Mouse (Mus musculus): ENCODE measurements around the gene Mroh8.
"Not testable (repeated sequence)": the region's sequence is repeated elsewhere in the genome, so short reads cannot be mapped to it uniquely, and the experiment has no call there.

The Mroh8 gene

GRCm38 (mm10) chr2:157292093-157292492 lies 12.7 kb upstream of the Mroh8 start:
- peak; percentile 70 for DNase-seq (ENCODE audit: low read depth, low spot score)

DNA sequence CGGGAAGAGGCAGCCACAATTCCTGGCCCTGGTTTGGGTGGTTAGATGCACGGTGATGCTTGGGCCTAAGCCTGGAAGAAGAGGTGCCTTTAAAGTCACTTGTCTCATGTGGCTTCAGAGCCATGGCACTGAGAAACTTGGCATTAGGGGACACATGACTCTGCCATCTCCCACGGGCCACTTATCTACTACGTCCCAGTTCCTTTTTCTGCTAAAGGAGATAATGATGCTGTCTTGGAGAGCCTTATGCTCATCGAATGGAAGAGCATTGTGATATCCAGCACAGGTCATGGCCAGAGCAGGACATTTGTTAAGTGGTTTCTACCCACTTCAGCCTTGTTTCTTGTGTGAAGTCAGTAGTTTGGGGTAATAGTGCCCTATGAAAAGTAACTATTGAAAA lies 9.6 kb upstream of the Mroh8 start:
- no peak for DNase-seq (ENCODE audit: low read depth, low spot score)

DNA sequence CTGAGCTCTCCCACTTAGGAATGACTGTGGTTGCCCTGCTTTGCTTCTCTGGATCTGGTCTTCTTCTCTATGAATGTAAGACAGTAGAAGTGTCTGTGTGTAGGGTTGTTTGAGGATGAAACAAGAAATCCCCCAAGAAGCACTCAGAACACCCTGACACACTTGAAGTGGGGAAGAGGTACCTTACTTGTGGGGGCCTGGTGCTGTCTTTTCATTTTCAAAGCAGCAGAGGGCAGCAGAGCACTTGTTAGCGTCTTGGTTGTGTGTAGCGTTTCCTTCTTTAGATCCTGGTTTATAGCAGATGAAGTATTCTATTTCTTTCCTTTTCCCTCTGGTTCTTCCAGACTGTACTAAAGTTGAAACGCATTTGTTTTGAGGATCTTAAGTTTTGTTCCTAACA lies 8.2 kb upstream of the Mroh8 start:
- peak; percentile 57 for DNase-seq (ENCODE audit: low read depth, low spot score)

- DNase-seq (ENCODE audit: low read depth, low spot score), result no peak
These were observed 4.0 kb upstream of the Mroh8 start for GRCm38 (mm10) chr2:157283321-157283720.

- peak; percentile 95 for DNase-seq (ENCODE audit: low read depth, low spot score)
These were observed 483 bp downstream of the Mroh8 start, which contains the start of gene Rpn2 for GRCm38 (mm10) chr2:157278717-157279415. Gene Rpn2 (plus strand): TSS chr2:157279017.

DNA sequence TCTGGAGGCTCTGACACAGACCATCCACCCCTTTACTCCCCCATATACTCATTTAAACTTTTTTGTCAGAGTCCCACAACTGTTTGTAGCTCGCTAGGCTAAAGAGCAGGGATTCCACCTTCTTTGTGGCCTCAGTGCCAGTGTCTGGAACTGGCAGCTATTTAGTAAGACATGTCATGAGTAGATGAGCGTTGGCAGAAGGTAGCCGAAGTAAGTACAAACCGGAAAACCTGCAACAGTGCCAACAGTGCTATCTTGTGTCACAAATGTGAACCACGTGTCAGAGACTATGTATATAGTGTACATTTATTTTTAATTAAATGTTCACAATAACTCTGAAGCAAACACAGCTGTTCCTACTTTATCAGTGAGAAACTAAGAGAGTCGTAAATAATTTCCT lies 15.5 kb downstream of the Mroh8 start:
- no peak for DNase-seq (ENCODE audit: low read depth, low spot score)

GRCm38 (mm10) chr2:157263101-157263500 lies 16.2 kb downstream of the Mroh8 start:
- DNase-seq (ENCODE audit: low read depth, low spot score), result no peak

- DNase-seq (ENCODE audit: low read depth, low spot score), result no peak
These were observed 16.8 kb downstream of the Mroh8 start for GRCm38 (mm10) chr2:157262506-157262905.

DNA sequence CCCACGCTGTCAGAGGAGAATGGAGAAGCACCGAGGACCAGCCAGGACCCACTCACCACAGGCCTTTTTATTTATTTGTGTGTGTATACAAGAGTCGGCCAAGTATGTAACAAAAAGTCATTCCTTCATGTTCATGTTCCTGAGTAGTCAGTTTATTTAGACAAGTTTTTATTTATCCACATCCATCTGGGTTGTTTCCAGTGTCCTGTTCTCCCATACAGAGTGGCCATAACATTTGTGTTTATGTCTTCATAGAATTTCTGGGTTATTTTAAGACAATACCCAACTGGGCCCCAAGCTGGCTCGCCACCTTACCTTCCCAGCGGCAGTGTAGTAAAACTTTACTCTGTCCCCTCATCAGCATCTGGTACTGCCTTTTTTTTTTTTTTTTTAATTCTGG lies 17.4 kb downstream of the Mroh8 start:
- no peak for DNase-seq (ENCODE audit: low read depth, low spot score)

GRCm38 (mm10) chr2:157259720-157260119 lies 19.6 kb downstream of the Mroh8 start:
- peak; percentile 49 for DNase-seq (ENCODE audit: low read depth, low spot score)

GRCm38 (mm10) chr2:157248111-157248510 lies 31.2 kb downstream of the Mroh8 start:
- DNase-seq (ENCODE audit: low read depth, low spot score), result no peak

DNA sequence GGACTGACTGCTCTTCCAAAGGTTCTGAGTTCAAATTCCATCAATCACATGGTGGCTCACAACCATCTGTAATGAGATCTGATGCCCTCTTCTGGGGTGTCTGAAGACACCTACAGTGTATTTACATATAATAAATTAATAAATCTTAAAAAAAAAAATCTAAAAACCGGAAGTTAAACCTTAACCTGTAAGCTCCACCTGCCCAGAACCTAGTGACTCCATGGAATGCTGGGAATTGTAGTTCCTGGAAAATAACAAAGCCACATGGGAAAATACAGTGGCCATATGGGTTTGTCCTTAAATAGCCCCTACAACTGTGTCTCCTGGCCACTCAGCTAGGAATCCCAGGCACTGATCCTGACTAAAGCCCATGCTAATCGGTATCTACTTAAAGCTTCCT lies 33.7 kb downstream of the Mroh8 start:
- no peak for DNase-seq (ENCODE audit: low read depth, low spot score)

GRCm38 (mm10) chr2:157245001-157245400 lies 34.3 kb downstream of the Mroh8 start:
- DNase-seq (ENCODE audit: low read depth, low spot score), result no peak

DNA sequence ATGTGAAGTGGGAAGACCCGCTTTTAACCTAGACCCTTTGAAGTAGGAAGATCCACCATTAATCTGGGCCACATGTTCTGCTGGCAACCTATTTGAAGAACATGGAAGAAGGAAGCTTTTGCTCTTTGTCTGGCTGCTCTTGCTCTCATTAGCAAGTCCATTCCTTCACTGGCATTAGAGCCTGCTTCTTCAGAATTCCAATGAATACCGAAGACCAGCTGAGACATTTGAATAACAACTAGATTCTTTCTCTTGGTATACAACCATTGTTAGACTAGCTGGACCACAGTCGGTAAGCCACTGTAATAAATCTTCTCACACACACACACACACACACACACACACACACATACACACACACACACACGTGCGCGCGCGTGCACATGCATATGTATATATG lies 43.4 kb downstream of the Mroh8 start:
- no peak for DNase-seq (ENCODE audit: low read depth, low spot score)

DNA sequence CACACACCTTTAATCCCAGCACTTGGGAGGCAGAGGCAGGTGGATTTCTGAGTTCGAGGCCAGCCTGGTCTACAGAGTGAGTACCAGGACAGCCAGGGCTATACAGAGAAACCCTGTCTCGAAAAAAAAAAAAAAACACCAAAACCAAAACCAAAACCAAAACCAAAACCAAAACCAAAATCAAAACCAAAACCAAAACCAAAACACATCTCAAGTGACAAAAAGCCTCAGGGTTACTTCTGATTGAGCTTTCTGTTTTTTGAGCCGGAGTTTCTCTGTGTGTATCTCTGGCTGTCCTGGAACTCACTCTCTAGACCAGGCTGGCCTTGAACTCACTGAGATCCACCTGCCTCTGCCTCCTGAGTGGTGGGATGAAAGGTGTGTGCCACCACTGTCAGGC lies 57.4 kb downstream of the Mroh8 start:
- DNase-seq (ENCODE audit: low read depth, low spot score), result not testable (repeated sequence)

- DNase-seq (ENCODE audit: low read depth, low spot score), result no peak
These were observed 59.2 kb downstream of the Mroh8 start for GRCm38 (mm10) chr2:157220108-157220507.

- no peak for DNase-seq (ENCODE audit: low read depth, low spot score)
These were observed 67.6 kb downstream of the Mroh8 start for GRCm38 (mm10) chr2:157211731-157212130.

DNA sequence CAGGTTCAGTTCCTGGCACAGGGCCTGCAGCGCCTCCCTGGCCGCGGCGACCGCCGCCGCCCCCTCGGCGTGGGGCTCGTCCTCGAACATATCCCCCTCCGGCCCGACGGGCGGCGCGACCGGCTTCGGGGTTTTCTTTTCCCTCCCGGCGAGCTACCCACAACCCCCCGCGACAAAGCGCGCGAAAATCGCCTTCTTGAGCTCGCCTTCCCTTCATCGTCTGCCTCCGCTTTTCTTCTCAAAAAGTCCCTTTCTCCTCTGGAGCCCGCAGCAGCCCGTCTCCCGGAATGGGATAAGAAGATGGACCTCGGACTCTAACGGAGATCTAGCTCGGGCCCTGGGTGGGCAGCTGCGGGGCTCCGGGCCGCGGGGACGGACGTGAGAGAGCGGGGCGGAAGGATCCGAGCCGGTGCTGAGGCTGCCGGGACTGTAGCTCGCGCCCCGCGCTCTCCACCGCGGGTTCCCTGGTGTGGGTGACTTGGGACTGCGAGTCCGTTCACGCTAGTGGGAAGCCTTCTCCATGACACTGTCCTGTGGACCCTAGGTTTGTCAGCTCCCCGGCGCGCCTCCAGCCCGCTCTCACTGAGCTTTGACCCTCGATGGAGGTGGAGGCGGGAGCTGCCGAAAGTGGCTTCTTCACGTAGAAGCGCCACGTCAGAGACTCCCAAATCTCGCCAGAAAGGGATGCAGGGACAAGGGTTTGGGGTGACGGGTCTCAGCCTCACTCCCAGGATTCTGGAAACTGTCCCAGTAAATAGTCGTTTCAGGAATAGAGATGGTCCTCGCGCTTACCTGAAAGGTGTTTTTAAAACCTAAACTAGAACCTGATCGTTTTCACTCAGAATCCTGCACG lies 74.8 kb downstream of the Mroh8 start, which contains the start of gene Rbl1:
Gene Rbl1 (minus strand): TSS at position 169 of the 853 bp plus-strand sequence.
- peak; percentile 94 for DNase-seq (ENCODE audit: low read depth, low spot score)

DNA sequence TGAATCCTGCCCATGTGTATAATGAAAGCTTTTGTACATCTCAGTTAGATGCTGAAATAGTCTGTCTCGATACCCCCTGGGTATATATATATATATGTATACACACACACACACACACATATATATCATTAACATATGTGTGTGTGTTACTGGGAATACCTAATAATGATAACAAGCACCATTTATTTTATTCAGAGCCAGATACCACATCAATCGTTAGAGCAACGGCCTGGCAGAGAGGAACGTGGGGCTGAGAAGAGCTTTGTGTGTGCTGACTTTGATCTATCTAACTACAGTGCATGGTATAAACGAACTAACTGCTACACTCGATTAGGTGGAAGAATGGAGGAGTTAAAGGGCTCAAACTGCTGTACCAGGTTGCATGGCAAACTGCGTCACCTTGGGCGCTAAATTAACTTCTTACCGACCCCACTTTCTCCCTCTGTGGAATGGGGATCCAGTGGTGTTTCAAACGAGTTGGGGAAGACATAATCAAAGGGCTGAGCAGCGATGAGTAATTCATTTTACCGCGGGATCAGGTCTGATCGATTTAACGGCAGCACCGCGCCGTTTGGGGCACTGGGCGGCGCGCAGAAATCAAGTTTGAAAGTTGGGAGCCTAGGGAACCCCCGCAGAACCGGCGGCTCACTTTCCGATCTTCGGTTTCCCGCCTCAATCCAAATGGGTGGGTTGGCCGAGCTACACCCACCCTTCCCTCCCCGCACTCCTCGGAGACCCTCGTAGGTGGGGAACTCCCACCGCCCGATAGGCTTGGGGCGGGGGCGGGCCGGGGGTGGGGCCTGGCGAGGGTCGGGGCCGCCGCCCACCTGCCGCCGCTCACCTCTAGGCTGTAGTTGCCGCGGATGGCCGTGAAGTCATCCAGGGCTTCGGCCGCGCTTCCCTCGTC lies 75.6 kb downstream of the Mroh8 start:
- DNase-seq (ENCODE audit: low read depth, low spot score), result peak; percentile 81

DNA sequence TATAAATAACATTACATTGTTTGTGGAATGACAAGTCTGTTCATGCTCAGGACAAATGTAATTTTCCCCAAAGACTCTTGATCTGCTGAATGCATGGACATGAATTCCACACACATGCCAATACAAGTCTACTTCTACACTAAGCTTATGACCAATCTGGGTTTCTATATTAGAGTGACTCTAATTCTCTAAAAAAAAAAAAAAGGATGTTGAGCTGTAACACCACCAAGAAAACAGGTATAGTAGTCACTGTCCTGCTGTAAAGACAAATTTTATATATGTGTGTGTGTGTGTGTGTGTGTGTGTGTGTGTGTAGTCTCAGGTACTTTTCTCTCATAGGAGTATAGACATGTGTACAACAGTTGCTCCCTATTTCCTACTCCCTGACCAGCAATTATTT lies 76.3 kb downstream of the Mroh8 start:
- no peak for DNase-seq (ENCODE audit: low read depth, low spot score)

- DNase-seq (ENCODE audit: low read depth, low spot score), result no peak
These were observed 77.0 kb downstream of the Mroh8 start for GRCm38 (mm10) chr2:157202361-157202760.
